Mouse (Mus musculus) intestine, postnatal 0 days (tissue): ENCODE results near the gene Rad51b. TPM values are rescaled to one million over a fixed set of nuclear protein-coding genes. Genes with fewer than 3 reads are reported as not detected.
A peak's percentile ranks its signal among the peaks of the same experiment; 100 is the strongest.

ENCODE experiments used
- ATAC-seq: fragments of 200-750 bp; cut with Nextera tagmentation; 2 replicates; pipeline ENCODE4 v1.8.0; 2017; ENCODE audit warnings: mild to moderate bottlenecking, moderate TSS enrichment, moderate library complexity
- H3K27ac ChIP-seq: fragments of 300-500 bp; sonication (generic); 2 replicates; pipeline ENCODE4 v1.5.1; 2014; ENCODE audit warnings: mild to moderate bottlenecking, low read depth, low read length, moderate library complexity
- H3K27me3 ChIP-seq: fragments of 300-500 bp; sonication (generic); replicated peaks from 2 replicates; pipeline ENCODE4 v1.6.1; 2014; ENCODE audit warnings: low read length, mixed read lengths; ENCODE audit not compliant: control insufficient read depth, insufficient read depth
- H3K36me3 ChIP-seq: fragments of 300-500 bp; sonication (generic); 2 replicates; pipeline ENCODE4 v1.6.1; 2014; ENCODE audit warnings: mild to moderate bottlenecking, moderate library complexity; ENCODE audit not compliant: control insufficient read depth, insufficient read depth
- H3K4me1 ChIP-seq: fragments of 300-500 bp; sonication (generic); replicated peaks from 2 replicates; pipeline ENCODE4 v1.6.1; 2014; ENCODE audit warnings: antibody characterized with exemption, low read length, mixed read lengths; ENCODE audit not compliant: control insufficient read depth, insufficient read depth
- H3K4me2 ChIP-seq: fragments of 300-500 bp; sonication (generic); replicated peaks from 2 replicates; pipeline ENCODE4 v1.6.1; 2014; ENCODE audit warnings: low read depth, mild to moderate bottlenecking, moderate library complexity
- H3K4me3 ChIP-seq: fragments of 300-500 bp; sonication (generic); 2 replicates; pipeline ENCODE4 v1.5.1; 2014; ENCODE audit warnings: low read depth, low read length
- H3K9ac ChIP-seq: fragments of 300-500 bp; sonication (generic); 2 replicates; pipeline ENCODE4 v1.6.1; 2014; ENCODE audit warnings: mild to moderate bottlenecking, low read depth, low read length
- H3K9me3 ChIP-seq: fragments of 300-500 bp; sonication (generic); 2 replicates; pipeline ENCODE4 v1.6.1; 2016; ENCODE audit warnings: mixed run types; ENCODE audit not compliant: control insufficient read depth
- CTCF ChIP-seq: sonication (generic); IDR thresholded peaks from 2 replicates; pipeline ENCODE4 v1.5.1; 2016; ENCODE audit warnings: low read depth, mild to moderate bottlenecking, control low read depth, antibody characterized with exemption, moderate library complexity
- WGBS: fragments of 180-500 bp; shearing (Covaris S2); extraction: QIAGEN DNeasy Blood & Tissue Kit; methylation state at CpG from one replicate; pipeline ENCODE4 v1.1.7; 2014; 5-methylcytosine and 5-hydroxymethylcytosine counted together
- polyA plus RNA-seq: library from polyadenylated mRNA; unstranded; fragments of >200 nt; fragmentation: Nextera tagmentation; extraction: Ambion mirVana; gene quantifications from 2 replicates; pipeline ENCODE4 v1.2.1, GENCODE M21; 2015

The Rad51b gene
- polyA plus RNA-seq, 1 experiment from 2014 or later = 1.9 TPM

GRCm38 (mm10) chr12:79604850-79605249 lies 307.8 kb downstream of the Rad51b start:
- no peak overlapping the region for H3K4me3 ChIP-seq
- no peak overlapping the region for H3K9ac ChIP-seq
- no peak overlapping the region for H3K27ac ChIP-seq
- no peaks in the 10 kb centered on the region for H3K36me3 ChIP-seq
- H3K4me2 ChIP-seq = no peak overlapping the region
- no peak for ATAC-seq
- no peaks in the 10 kb centered on the region for H3K9me3 ChIP-seq
- TF ChIP-seq CTCF = no peak
- no peaks in the 10 kb centered on the region for H3K27me3 ChIP-seq
- H3K4me1 ChIP-seq = 0 out of 2 replicates have a peak, but pooled peaks cover 5% of the 10 kb centered on the region
- 97% methylated on average over 2 of the region's 2 CpGs for WGBS

DNA sequence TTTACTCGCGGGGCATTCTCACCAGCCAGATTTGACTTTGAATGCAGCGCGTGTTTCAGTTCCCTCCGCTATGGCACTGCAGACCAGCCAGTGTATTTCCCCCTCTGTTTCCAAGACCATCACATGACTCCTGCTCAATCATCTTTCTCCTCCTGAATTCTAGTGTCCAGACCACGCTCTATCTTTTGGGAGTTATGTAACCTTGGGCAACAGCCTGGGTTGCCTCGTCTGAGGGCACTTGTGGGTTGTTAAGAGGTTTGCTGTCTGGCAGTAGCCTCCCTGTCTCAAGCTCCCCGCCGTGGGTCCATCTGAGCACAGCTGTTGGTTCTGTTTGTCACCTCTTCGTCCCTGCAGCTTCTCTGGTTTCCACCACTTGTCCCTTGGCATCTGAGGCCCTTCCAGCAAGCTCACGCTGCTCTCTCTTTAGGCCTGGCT lies 309.1 kb downstream of the Rad51b start:
- no peak for ATAC-seq

GRCm38 (mm10) chr12:79609399-79610010 lies 312.4 kb downstream of the Rad51b start:
- no peak overlapping the region for H3K4me2 ChIP-seq
- 0 out of 2 replicates have a peak, but pooled peaks cover 3% of the 10 kb centered on the region for H3K4me1 ChIP-seq
- H3K27me3 ChIP-seq = no peaks in the 10 kb centered on the region
- 82% methylated on average over 8 of the region's 8 CpGs for WGBS
- H3K9me3 ChIP-seq = no peaks in the 10 kb centered on the region
- TF ChIP-seq CTCF = no peak
- H3K4me3 ChIP-seq = no peak overlapping the region
- no peak overlapping the region for H3K27ac ChIP-seq
- no peak overlapping the region for H3K9ac ChIP-seq
- ATAC-seq = no peak
- no peaks in the 10 kb centered on the region for H3K36me3 ChIP-seq

More for the DNA sequence above, 309.1 kb downstream of the Rad51b start:
- Histone ChIP-seq H3K4me2 (no peak overlapping the region), H3K9me3 (no peaks in the 10 kb centered on the region), H3K27ac (no peak overlapping the region), H3K4me3 (no peak overlapping the region), H3K4me1 (no peaks in the 10 kb centered on the region), H3K27me3 (no peaks in the 10 kb centered on the region), H3K36me3 (no peaks in the 10 kb centered on the region), H3K9ac (no peak overlapping the region)
- WGBS = 89% methylated on average over 11 of the region's 11 CpGs
- TF ChIP-seq CTCF = no peak

DNA sequence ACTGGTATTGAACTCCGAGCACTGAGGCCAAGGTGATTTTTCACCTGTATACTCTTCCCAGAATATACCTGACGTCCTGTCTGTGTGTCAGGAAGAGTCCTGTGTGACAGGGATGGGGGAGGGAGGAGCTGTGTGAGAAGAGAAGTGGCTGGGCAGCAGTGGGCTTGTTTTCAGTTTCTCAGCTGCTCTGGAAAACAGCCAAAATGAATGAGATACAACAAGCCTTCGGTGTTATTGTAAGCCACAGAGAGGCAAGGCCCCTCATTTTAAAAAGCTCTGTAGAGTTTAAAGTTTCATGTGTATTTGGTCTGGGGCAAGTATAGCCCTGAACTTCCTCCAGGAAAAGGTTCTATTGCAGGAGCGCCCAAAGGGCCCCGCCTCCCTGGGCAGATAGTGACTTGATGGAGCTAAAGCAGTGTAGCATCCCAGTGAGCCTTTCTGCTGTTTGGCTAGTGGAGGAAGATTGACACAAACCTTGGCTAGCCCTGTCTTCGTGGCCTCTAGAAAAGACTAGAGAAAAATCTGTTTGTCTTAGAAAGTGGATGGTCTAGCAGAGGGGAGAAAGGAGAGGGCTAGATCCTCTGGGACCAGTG lies 313.5 kb downstream of the Rad51b start:
- Histone ChIP-seq H3K27ac (no peak overlapping the region), H3K4me2 (no peak overlapping the region), H3K9me3 (no peaks in the 10 kb centered on the region), H3K36me3 (no peaks in the 10 kb centered on the region), H3K4me3 (no peak overlapping the region), H3K4me1 (0 out of 2 replicates have a peak, but pooled peaks cover 3% of the 10 kb centered on the region), H3K9ac (no peak overlapping the region), H3K27me3 (no peaks in the 10 kb centered on the region)
- no peak for TF ChIP-seq CTCF
- WGBS = 48% methylated on average over 6 of the region's 6 CpGs
- ATAC-seq = no peak

- Histone ChIP-seq H3K9me3 (no peaks in the 10 kb centered on the region), H3K36me3 (no peaks in the 10 kb centered on the region), H3K27ac (no peak overlapping the region), H3K9ac (no peak overlapping the region), H3K27me3 (no peaks in the 10 kb centered on the region), H3K4me1 (0 out of 2 replicates have a peak, but pooled peaks cover 3% of the 10 kb centered on the region), H3K4me3 (no peak overlapping the region), H3K4me2 (no peak overlapping the region)
- 80% methylated on average over 2 of the region's 2 CpGs for WGBS
- no peak for TF ChIP-seq CTCF
- no peak for ATAC-seq
These were observed 314.6 kb downstream of the Rad51b start for GRCm38 (mm10) chr12:79611665-79612064.

GRCm38 (mm10) chr12:79612334-79613060 lies 315.4 kb downstream of the Rad51b start:
- 0 out of 2 replicates have a peak, but pooled peaks cover 3% of the 10 kb centered on the region for H3K4me1 ChIP-seq
- peak; percentile 68 for ATAC-seq
- H3K27ac ChIP-seq = no peak overlapping the region
- WGBS = 48% methylated on average over 14 of the region's 14 CpGs
- no peaks in the 10 kb centered on the region for H3K9me3 ChIP-seq
- H3K4me3 ChIP-seq = no peak overlapping the region
- H3K4me2 ChIP-seq = no peak overlapping the region
- no peaks in the 10 kb centered on the region for H3K36me3 ChIP-seq
- H3K9ac ChIP-seq = no peak overlapping the region
- H3K27me3 ChIP-seq = no peaks in the 10 kb centered on the region
- TF ChIP-seq CTCF = peak; percentile 99
